Mouse (Mus musculus): ENCODE results near the gene Tmem101. TPM values are rescaled to one million over a fixed set of nuclear protein-coding genes. Genes with fewer than 3 reads are reported as not detected.
A peak's percentile ranks its signal among the peaks of the same experiment; 100 is the strongest.
"Not testable (repeated sequence)": the region's sequence is repeated elsewhere in the genome, so short reads cannot be mapped to it uniquely, and the experiment has no call there.

Gene Tmem101
- total RNA-seq, 2 experiments from 2014 or later, result 9.3 to 9.8 TPM

GRCm38 (mm10) chr11:102158024-102158423 is 1.8 kb upstream of the Tmem101 start:
- DNase-seq (ENCODE audit: low spot score), result not testable (repeated sequence)

GRCm38 (mm10) chr11:102156786-102157089 is 534 bp upstream of the Tmem101 start:
- DNase-seq (ENCODE audit: low spot score), result no peak

- no peak for DNase-seq (ENCODE audit: low spot score)
These were observed 8.8 kb downstream of the Tmem101 start for GRCm38 (mm10) chr11:102147213-102147989.

GRCm38 (mm10) chr11:102146531-102146930 is 9.7 kb downstream of the Tmem101 start:
- no peak for DNase-seq (ENCODE audit: low spot score)

- DNase-seq (ENCODE audit: low spot score), result no peak
These were observed 10.2 kb downstream of the Tmem101 start for GRCm38 (mm10) chr11:102146005-102146404.

GRCm38 (mm10) chr11:102145471-102146001 is 10.7 kb downstream of the Tmem101 start, which contains the start of gene Nags:
Gene Nags, plus strand, starts transcription at chr11:102145513.
- no peak for DNase-seq (ENCODE audit: low spot score)

GRCm38 (mm10) chr11:102144957-102145470 is 11.2 kb downstream of the Tmem101 start:
- no peak for DNase-seq (ENCODE audit: low spot score)

- no peak for DNase-seq (ENCODE audit: low spot score)
These were observed 13.8 kb downstream of the Tmem101 start for GRCm38 (mm10) chr11:102142355-102142754.

GRCm38 (mm10) chr11:102140508-102140907 is 15.7 kb downstream of the Tmem101 start:
- DNase-seq (ENCODE audit: low spot score), result peak; percentile 65

- peak; percentile 68 for DNase-seq (ENCODE audit: low spot score)
These were observed 17.8 kb downstream of the Tmem101 start for GRCm38 (mm10) chr11:102138447-102138740.

- no peak for DNase-seq (ENCODE audit: low spot score)
These were observed 18.4 kb downstream of the Tmem101 start for GRCm38 (mm10) chr11:102137625-102138446.

GRCm38 (mm10) chr11:102134516-102134915 is 21.7 kb downstream of the Tmem101 start:
- no peak for DNase-seq (ENCODE audit: low spot score)

- DNase-seq (ENCODE audit: low spot score), result no peak
These were observed 38.8 kb downstream of the Tmem101 start for GRCm38 (mm10) chr11:102117386-102117785.

- DNase-seq (ENCODE audit: low spot score), result no peak
These were observed 40.0 kb downstream of the Tmem101 start for GRCm38 (mm10) chr11:102116241-102116640.

GRCm38 (mm10) chr11:102111576-102111975 is 44.6 kb downstream of the Tmem101 start:
- DNase-seq (ENCODE audit: low spot score), result no peak

GRCm38 (mm10) chr11:102107732-102108131 is 48.5 kb downstream of the Tmem101 start, which contains the start of gene Pyy:
Gene Pyy, minus strand, starts transcription at chr11:102107832.
- DNase-seq (ENCODE audit: low spot score), result no peak

GRCm38 (mm10) chr11:102106911-102107310 is 49.3 kb downstream of the Tmem101 start:
- DNase-seq (ENCODE audit: low spot score), result no peak

Other genes starting within 250 kb of the Tmem101 start
- gene Sost, start 189.4 kb downstream of the Tmem101 start, total RNA-seq (2021), result not detected
- not detected for gene Cfap97d1, start 172.1 kb downstream of the Tmem101 start, total RNA-seq (2021)
- 100 to 1,000 TPM; 153 to 161 TPM for gene Dusp3, start 169.4 kb downstream of the Tmem101 start, total RNA-seq (2021)
- gene Mpp3, start 127.9 kb downstream of the Tmem101 start, total RNA-seq (2021), result 10 to 100 TPM; 15.7 to 24.5 TPM
- 10 to 100 TPM; 16.1 to 19.0 TPM for gene Cd300lg, start 114.9 kb downstream of the Tmem101 start, total RNA-seq (2021)
- 1 to 10 TPM; 1.0 to 1.2 TPM for gene Mpp2, start 67.9 kb downstream of the Tmem101 start, total RNA-seq (2021)
- gene Ppy, start 55.1 kb downstream of the Tmem101 start, total RNA-seq (2021), result not detected
- not detected for gene Pyy, start 48.6 kb downstream of the Tmem101 start, total RNA-seq (2021)
- not detected for gene Nags, start 10.9 kb downstream of the Tmem101 start, total RNA-seq (2021)
- gene Lsm12, start 28.9 kb upstream of the Tmem101 start, total RNA-seq (2021), result 100 to 1,000 TPM; 102 to 105 TPM
- gene G6pc3, start 33.2 kb upstream of the Tmem101 start, total RNA-seq (2021), result 10 to 100 TPM; 60.4 to 61.1 TPM
- 100 to 1,000 TPM in 1 of 2 experiments, 10 to 100 TPM in 1; 73.6 to 104 TPM for gene Hdac5, start 73.8 kb upstream of the Tmem101 start, total RNA-seq (2021)
- not detected for gene BC030867, start 92.5 kb upstream of the Tmem101 start, total RNA-seq (2021)
- 10 to 100 TPM; 86.0 to 97.5 TPM for gene Asb16, start 112.3 kb upstream of the Tmem101 start, total RNA-seq (2021)
- gene Tmub2, start 128.5 kb upstream of the Tmem101 start, total RNA-seq (2021), result 10 to 100 TPM; 14.6 to 15.8 TPM
- gene Atxn7l3, start 140.2 kb upstream of the Tmem101 start, total RNA-seq (2021), result 10 to 100 TPM in 1 of 2 experiments, 1 to 10 TPM in 1; 9.3 to 13.0 TPM
- 10 to 100 TPM; 35.4 to 42.6 TPM for gene Ubtf, start 163.3 kb upstream of the Tmem101 start, total RNA-seq (2021)
- gene Slc4a1, start 209.8 kb upstream of the Tmem101 start, total RNA-seq (2021), result under 1 TPM in 1 of 2 experiments, not detected in 1; 0.07 TPM
- not detected for gene Rundc3a, start 237.0 kb upstream of the Tmem101 start, total RNA-seq (2021)